15 mouse cellular contexts compared by ENCODE assay signal in genomic region chr1:162735084-162735483, GRCm38 (mm10). TPM values are rescaled to one million over a fixed set of nuclear protein-coding genes. Genes with fewer than 3 reads are reported as not detected.
DNase-seq lines count a peak whose midpoint lies in the region; ATAC-seq lines count a peak whose summit lies in the region.
"Had no signal": no experiment of that assay in that cellular context is flagged by ENCODE, and none has a peak within 500 bp of the region (broad histone marks: within the 10 kb centered on the region; RNA-seq: fewer than 3 reads in every experiment).

No protein-coding gene starts in this region.

- H3K36me3 ChIP-seq in splenic B cell, adult 2 months (ENCODE audit: control insufficient read depth, insufficient read depth, low read length, poor library complexity, severe bottlenecking) = no peaks in the 10 kb centered on the region
- H3K36me3 ChIP-seq: embryonic facial prominence, embryonic 13.5 days; heart, embryonic 12.5 days had no signal

- peak; percentile 37 for DNase-seq in CD4-positive helper T cell, adult 2 months (ENCODE audit: low read depth, low spot score)
- DNase-seq in splenic B cell, adult 2 months (ENCODE audit: low read depth, low spot score) = peak; percentile 13
- no peak for DNase-seq in embryo, embryonic 11 days
- DNase-seq in adrenal gland, postnatal 10 days = no peak
- DNase-seq: adrenal gland, postnatal 14 days; cerebellum, adult 11-12 months; cerebellum, adult 9-10 months; cerebellum, postnatal 25 days; forebrain, postnatal 0 days; gastrocnemius, postnatal 14 days had no signal

- peak; percentile 11 for ATAC-seq in CD4-positive, CD25-positive, alpha-beta regulatory T cell, adult 4 months
- peak; percentile 15 for ATAC-seq in activated CD4-positive, CD25-positive, alpha-beta regulatory T cell, adult 4 months
- ATAC-seq: forebrain, embryonic 13.5 days; forebrain, postnatal 0 days had no signal

- H3K27me3 ChIP-seq in splenic B cell, adult 2 months (ENCODE audit: control insufficient read depth, insufficient read depth, low read length, poor library complexity, severe bottlenecking) = no peaks in the 10 kb centered on the region
- H3K27me3 ChIP-seq: embryonic facial prominence, embryonic 13.5 days; forebrain, embryonic 13.5 days; heart, embryonic 12.5 days had no signal

RNA-seq across cellular contexts. Expression of gene Prrc2c, which starts 5.3 kb away (rescaled TPM):
- polyA plus RNA-seq in CD4-positive, CD25-positive, alpha-beta regulatory T cell, adult 4 months (2017; shearing (Covaris generic)) = 100 to 1,000 TPM; 259 to 407 TPM
- polyA plus RNA-seq in activated CD4-positive, CD25-positive, alpha-beta regulatory T cell, adult 4 months (2017; shearing (Covaris generic)) = 100 to 1,000 TPM; 211 to 280 TPM
- 100 to 1,000 TPM; 121 to 153 TPM for total RNA-seq in adrenal gland, postnatal 10 days (2021)

Comparison
In these comparisons a context has a peak if more than half of its experiments do, and no peak if none do; other contexts are left out.
1. DNase-seq: peak in CD4-positive helper T cell, adult 2 months (single experiment) and splenic B cell, adult 2 months (single experiment); none in embryo, embryonic 11 days (single experiment) and adrenal gland, postnatal 10 days (single experiment).